Mouse (Mus musculus) midbrain, embryonic 14.5 days (tissue): ENCODE results near the gene Phc3. TPM values are rescaled to one million over a fixed set of nuclear protein-coding genes. Genes with fewer than 3 reads are reported as not detected.

Source experiments
- ATAC-seq: fragments of 200-750 bp; cut with Nextera tagmentation; 2 replicates; pipeline ENCODE4 v1.8.0; 2017; ENCODE audit warnings: moderate number of reproducible peaks, moderate library complexity; ENCODE audit not compliant: low FRiP score, low TSS enrichment
- DNase-seq: peaks from one replicate; pipeline ENCODE4 v3.0.0-alpha.2; 2015
- H3K27ac ChIP-seq: fragments of 300-500 bp; sonication (generic); replicated peaks from 2 replicates; pipeline ENCODE4 v1.5.1; 2014; ENCODE audit warnings: mild to moderate bottlenecking, low read depth, low read length, moderate library complexity
- H3K27me3 ChIP-seq: fragments of 300-500 bp; sonication (generic); 2 replicates; pipeline ENCODE4 v1.6.1; 2014; ENCODE audit warnings: low read length, control low read depth, mixed read lengths; ENCODE audit not compliant: control insufficient read depth, insufficient read depth
- H3K36me3 ChIP-seq: fragments of 300-500 bp; sonication (generic); 2 replicates; pipeline ENCODE4 v1.6.1; 2014; ENCODE audit warnings: low read length, control low read depth; ENCODE audit not compliant: control insufficient read depth, insufficient read depth
- H3K4me1 ChIP-seq: fragments of 300-500 bp; sonication (generic); 2 replicates; pipeline ENCODE4 v1.6.1; 2014; ENCODE audit warnings: mild to moderate bottlenecking, antibody characterized with exemption, low read length, control low read depth; ENCODE audit not compliant: control insufficient read depth, insufficient read depth
- H3K4me2 ChIP-seq: fragments of 300-500 bp; sonication (generic); 2 replicates; pipeline ENCODE4 v1.6.1; 2014; ENCODE audit warnings: mild to moderate bottlenecking, low read length, moderate library complexity
- H3K4me3 ChIP-seq: fragments of 300-500 bp; sonication (generic); replicated peaks from 2 replicates; pipeline ENCODE4 v1.5.1; 2014; ENCODE audit warnings: low read depth, low read length
- H3K9ac ChIP-seq: fragments of 300-500 bp; sonication (generic); replicated peaks from 2 replicates; pipeline ENCODE4 v1.6.1; 2014; ENCODE audit warnings: mild to moderate bottlenecking, low read length, moderate library complexity
- H3K9me3 ChIP-seq: fragments of 300-500 bp; sonication (generic); 2 replicates; pipeline ENCODE4 v1.6.1; 2016; ENCODE audit warnings: low read length, control low read depth, mixed read lengths; ENCODE audit not compliant: control insufficient read depth
- WGBS: fragments of 180-500 bp; shearing (Covaris S2); extraction: QIAGEN DNeasy Blood & Tissue Kit; methylation state at CpG from one replicate; pipeline ENCODE4 v1.1.7; 2014; 5-methylcytosine and 5-hydroxymethylcytosine counted together
- polyA plus RNA-seq: library from polyadenylated mRNA; unstranded; fragments of >200 nt; fragmentation: Nextera tagmentation; extraction: Ambion mirVana; gene quantifications from 2 replicates; pipeline ENCODE4 v1.2.1, GENCODE M21; 2014

Phc3 gene
- polyA plus RNA-seq, 1 experiment from 2014 or later: 9.2 TPM

DNA sequence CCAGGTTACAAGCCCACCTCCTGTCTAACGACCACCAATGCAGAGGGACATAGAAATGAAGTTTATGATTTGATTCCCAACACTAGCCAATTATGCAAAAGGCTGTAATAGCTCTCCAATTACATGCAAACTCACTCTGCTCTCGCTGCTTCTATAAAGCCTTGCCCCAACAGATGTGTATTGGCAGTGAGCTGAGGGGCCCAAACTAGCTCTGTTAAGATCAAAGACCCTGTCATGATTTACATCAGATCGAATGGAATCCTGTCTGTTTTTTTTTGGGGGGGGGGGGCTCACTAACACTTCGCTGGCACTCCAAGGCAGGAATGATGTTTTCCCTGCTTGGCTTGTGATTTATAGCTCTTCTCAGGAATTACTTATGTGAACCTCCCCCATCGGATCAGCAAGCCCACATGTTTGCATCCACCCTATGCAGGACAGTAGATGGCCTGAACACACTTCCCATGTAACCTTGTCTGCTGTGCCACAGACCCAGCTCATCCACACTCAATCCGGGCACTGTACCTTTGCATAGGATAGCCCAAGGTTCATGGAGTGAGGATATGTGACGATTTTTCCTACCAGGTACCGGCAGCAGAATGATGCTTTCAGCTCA is 13.8 kb upstream of the Phc3 start:
- Histone ChIP-seq H3K4me2 (no peak overlapping the region), H3K9me3 (no peaks in the 10 kb centered on the region), H3K27ac (no peak overlapping the region), H3K36me3 (no peaks in the 10 kb centered on the region), H3K4me3 (no peak overlapping the region), H3K9ac (no peak overlapping the region), H3K4me1 (no peaks in the 10 kb centered on the region), H3K27me3 (no peaks in the 10 kb centered on the region)
- 79% methylated on average over 8 of the region's 8 CpGs for WGBS
- no peak for ATAC-seq
- DNase-seq: no peak

DNA sequence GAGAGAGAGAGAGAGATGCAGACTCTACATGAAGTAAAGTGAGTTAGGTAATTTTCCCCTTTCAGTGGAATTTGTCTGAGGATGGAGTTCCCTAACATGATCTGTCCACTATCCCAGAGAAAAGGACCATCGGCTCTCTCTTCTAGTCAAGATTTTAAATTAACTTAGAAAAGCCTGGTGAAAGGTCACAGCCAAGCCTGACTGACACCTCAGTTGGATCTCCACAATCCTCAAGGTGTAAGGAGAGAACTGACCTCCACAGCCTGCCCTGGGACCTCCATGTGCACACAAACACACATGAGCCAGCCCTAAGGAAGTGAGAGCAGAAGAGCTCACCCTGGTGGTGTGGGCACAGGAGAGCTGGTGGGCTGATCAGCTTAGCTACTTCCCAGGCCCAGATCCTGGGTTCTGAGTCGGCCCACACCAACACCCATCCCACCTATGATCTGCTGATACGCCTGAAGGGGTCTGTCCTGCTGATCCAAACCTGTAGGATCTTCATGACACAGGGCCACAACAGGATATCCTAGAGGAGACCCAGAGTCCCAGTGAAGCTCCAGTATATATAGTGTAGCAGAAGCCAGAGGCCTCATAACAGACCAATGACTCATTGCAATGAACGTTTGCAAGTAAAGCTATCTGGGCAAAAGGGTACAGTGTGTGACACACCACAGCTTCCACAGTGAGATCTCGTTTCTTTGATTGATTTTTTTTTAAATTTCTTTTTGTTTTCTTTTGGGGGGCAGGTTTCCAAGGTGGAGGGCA is 12.6 kb upstream of the Phc3 start:
- WGBS: 79% methylated on average over 5 of the region's 5 CpGs
- ATAC-seq (no peak), DNase-seq (no peak)
- no peaks in the 10 kb centered on the region for H3K9me3 ChIP-seq
- H3K4me2 ChIP-seq: no peak overlapping the region
- H3K4me3 ChIP-seq: no peak overlapping the region
- H3K27me3 ChIP-seq: no peaks in the 10 kb centered on the region
- no peaks in the 10 kb centered on the region for H3K4me1 ChIP-seq
- H3K9ac ChIP-seq: no peak overlapping the region
- no peaks in the 10 kb centered on the region for H3K36me3 ChIP-seq
- H3K27ac ChIP-seq: no peak overlapping the region

DNA sequence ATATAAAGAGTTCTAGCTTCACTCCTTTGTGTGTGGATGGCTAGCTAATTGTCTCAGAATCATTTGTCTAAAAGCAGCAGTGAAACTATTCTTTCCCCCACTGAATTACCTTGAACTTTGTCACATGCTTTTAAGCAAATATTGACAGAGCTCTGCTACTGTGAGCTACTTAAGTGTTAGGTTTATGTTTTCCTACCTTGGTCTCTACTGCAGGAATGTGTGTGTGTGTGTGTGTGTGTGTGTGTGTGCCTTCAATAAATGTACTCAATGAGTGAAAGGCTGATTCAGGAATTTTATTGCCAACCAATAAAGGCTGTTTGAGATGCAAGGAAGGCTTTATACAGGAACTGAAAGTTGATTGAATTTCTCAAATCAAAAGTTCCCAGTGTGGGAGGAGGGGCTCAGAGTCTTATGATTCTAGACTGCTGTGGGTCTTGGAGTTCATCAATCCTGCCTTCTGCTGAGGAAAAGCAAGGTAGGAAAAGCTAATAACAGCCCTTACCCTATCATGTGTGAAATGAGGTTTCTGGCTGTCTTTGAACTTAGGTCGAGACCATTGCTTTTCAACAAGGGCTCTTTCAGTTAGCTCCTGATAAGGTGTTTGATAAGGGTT is 7.9 kb upstream of the Phc3 start:
- no peak for DNase-seq
- no peaks in the 10 kb centered on the region for H3K36me3 ChIP-seq
- ATAC-seq: no peak
- H3K4me2 ChIP-seq: no peak overlapping the region
- no peak overlapping the region for H3K4me3 ChIP-seq
- H3K4me1 ChIP-seq: no peaks in the 10 kb centered on the region
- 88% methylated on average over 1 of the region's 1 CpGs for WGBS
- no peak overlapping the region for H3K27ac ChIP-seq
- no peak overlapping the region for H3K9ac ChIP-seq
- H3K27me3 ChIP-seq: no peaks in the 10 kb centered on the region
- H3K9me3 ChIP-seq: no peaks in the 10 kb centered on the region

- H3K4me1 ChIP-seq: no peaks in the 10 kb centered on the region
- no peaks in the 10 kb centered on the region for H3K9me3 ChIP-seq
- ATAC-seq: peak; percentile 75
- H3K4me2 ChIP-seq: no peak overlapping the region
- 42% methylated on average over 9 of the region's 9 CpGs for WGBS
- H3K27ac ChIP-seq: no peak overlapping the region
- no peaks in the 10 kb centered on the region for H3K36me3 ChIP-seq
- peak; percentile 74 for DNase-seq
- no peaks in the 10 kb centered on the region for H3K27me3 ChIP-seq
- no peak overlapping the region for H3K4me3 ChIP-seq
- H3K9ac ChIP-seq: no peak overlapping the region
Observed at GRCm38 (mm10) chr3:30975102-30975754, 6.0 kb upstream of the Phc3 start.

GRCm38 (mm10) chr3:30968531-30969092 is 603 bp downstream of the Phc3 start:
- Histone ChIP-seq H3K9me3 (no peaks in the 10 kb centered on the region), H3K27ac (peak overlapping the region; percentile 89), H3K36me3 (peaks cover 20% of the 10 kb centered on the region), H3K4me3 (peak overlapping the region; percentile 99), H3K9ac (peak overlapping the region; percentile 94), H3K27me3 (no peaks in the 10 kb centered on the region), H3K4me2 (peak overlapping the region; percentile 60), H3K4me1 (peaks cover 5% of the 10 kb centered on the region; the same call in 1 of the 2 replicates)
- under 1% methylated on average over 54 of the region's 54 CpGs for WGBS
- DNase-seq (peak; percentile 73), ATAC-seq (peak; percentile 74)

DNA sequence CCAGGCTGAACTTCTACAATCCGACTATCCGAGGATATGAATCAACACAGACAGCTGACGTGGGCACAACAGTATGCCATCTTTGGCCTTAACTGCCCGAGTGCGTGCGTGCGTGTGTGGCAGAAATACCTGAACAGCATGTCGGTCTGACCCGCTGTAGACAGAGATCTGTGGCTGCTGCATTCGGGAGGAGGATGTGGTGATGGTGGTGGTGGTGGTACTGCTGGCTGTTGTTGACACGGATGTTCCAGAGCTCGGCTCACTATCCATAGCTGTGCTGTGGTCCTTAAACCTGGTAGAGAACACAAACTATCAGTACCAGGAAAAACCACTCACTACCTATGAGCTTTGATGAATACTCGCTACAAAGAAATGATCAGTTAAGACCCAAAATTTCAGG is 3.6 kb downstream of the Phc3 start:
- H3K9ac ChIP-seq: no peak overlapping the region
- no peak overlapping the region for H3K4me3 ChIP-seq
- 96% methylated on average over 13 of the region's 13 CpGs for WGBS
- no peak overlapping the region for H3K4me2 ChIP-seq
- H3K4me1 ChIP-seq: peaks cover 5% of the 10 kb centered on the region; the same call in 1 of the 2 replicates
- H3K36me3 ChIP-seq: peaks cover 42% of the 10 kb centered on the region
- ATAC-seq (no peak), DNase-seq (no peak)
- H3K9me3 ChIP-seq: no peaks in the 10 kb centered on the region
- no peak overlapping the region for H3K27ac ChIP-seq
- H3K27me3 ChIP-seq: no peaks in the 10 kb centered on the region

DNA sequence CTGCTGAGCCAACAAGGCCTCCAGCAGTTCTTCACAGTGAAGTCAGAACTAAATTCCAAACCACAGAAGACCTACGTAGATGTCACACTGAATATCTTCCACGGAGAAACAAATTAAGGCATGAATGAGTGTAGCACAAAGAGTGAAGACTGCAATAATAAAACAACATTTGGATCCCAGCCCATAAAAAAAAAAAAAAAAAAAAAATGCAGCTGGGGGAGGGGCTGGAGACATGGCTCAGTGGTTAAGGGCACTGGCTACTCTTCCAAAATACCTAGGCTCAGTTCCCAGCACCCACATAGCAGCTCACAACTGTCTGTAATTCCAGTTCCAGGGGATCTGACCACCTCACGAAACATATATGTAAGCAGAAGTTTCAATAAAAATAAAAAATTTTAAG is 5.0 kb downstream of the Phc3 start:
- no peak overlapping the region for H3K27ac ChIP-seq
- DNase-seq (no peak), ATAC-seq (no peak)
- H3K27me3 ChIP-seq: no peaks in the 10 kb centered on the region
- peaks cover 5% of the 10 kb centered on the region; the same call in 1 of the 2 replicates for H3K4me1 ChIP-seq
- H3K9ac ChIP-seq: no peak overlapping the region
- no peak overlapping the region for H3K4me2 ChIP-seq
- no peaks in the 10 kb centered on the region for H3K9me3 ChIP-seq
- no peak overlapping the region for H3K4me3 ChIP-seq
- WGBS: 81% methylated on average over 3 of the region's 3 CpGs
- peaks cover 56% of the 10 kb centered on the region for H3K36me3 ChIP-seq

GRCm38 (mm10) chr3:30963100-30963499 is 6.1 kb downstream of the Phc3 start:
- no peak overlapping the region for H3K9ac ChIP-seq
- peaks cover 3% of the 10 kb centered on the region; the same call in 1 of the 2 replicates for H3K4me1 ChIP-seq
- no peaks in the 10 kb centered on the region for H3K9me3 ChIP-seq
- H3K27ac ChIP-seq: no peak overlapping the region
- 95% methylated on average over 4 of the region's 4 CpGs for WGBS
- H3K27me3 ChIP-seq: no peaks in the 10 kb centered on the region
- DNase-seq: no peak
- no peak overlapping the region for H3K4me3 ChIP-seq
- H3K4me2 ChIP-seq: no peak overlapping the region
- H3K36me3 ChIP-seq: peaks cover 67% of the 10 kb centered on the region
- ATAC-seq: no peak
